Mouse (Mus musculus): ENCODE measurements at regions not wholly inside any gene's neighbourhood (a gene's known extent, or its start where the extent isn't known, plus 50 kb on each side); places are given as distances from the start of the nearest gene placed in this dataset.

DNA sequence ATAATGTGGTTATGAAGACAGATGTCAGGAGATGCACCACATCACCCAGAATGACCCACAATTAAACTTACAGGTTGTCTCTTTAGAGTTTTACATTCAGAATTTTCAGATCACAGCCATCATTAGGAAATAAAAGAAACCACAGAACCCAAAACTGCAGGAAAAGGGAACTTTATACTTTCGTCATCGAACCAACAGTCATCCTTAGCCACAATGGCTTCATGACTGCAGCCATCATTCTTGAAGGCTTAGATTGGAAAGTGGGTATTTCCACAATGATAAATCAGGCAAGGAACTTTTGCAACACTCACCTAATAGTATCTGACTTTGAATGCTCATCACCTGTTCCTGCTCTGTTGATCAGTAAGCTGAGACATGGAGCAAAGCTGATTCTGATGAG is 75.9 kb upstream of the Ank start:
- TF ChIP-seq POLR2A (IDR thresholded peaks at IDR 0.05; ENCODE audit: low read depth, low read length) (no peak), CTCF (IDR thresholded peaks at IDR 0.05; ENCODE audit: extremely low read depth, insufficient read length, insufficient replicate concordance, low read depth, low read length) (no peak)

Data from small intestine, adult 2 months (tissue).